25 mouse cellular contexts compared by ENCODE assay signal in the genomic region with DNA sequence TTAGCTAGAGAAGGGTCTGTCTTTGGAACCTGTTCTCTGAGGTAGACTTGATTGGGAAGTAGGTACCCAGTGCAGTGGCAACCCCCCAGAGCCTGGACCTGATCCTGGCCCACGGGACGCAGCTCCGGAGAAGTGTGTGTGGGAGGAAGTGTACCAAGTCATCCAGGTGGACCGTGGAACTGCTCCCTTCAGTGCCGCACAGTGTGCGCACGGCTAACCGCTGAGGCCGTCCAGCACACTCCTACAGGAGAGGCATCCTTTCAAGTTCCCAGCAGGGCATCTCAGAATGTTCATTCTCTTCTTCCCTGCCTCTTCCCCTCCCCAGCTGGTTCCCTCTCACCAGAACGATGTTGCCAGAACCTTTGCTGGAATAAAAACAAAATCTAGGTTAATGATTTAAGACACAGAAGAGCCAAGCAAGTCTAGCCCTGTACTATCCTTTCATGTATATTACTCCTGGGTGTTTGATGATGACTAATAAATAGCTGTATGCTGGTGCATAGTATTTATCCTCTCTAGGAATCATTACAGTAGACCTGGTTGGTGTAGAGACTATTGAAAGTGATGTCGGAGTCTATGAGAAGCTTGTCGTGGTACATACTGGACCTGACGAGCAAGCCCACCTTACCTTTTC. TPM values are rescaled to one million over a fixed set of nuclear protein-coding genes. Genes with fewer than 3 reads are reported as not detected.
"Had no signal": no experiment of that assay in that cellular context is flagged by ENCODE, and none has a peak within 500 bp of the region (broad histone marks: within the 10 kb centered on the region; RNA-seq: fewer than 3 reads in every experiment).

No protein-coding gene starts in this region.

- H3K36me3 ChIP-seq: intestine, embryonic 15.5 days; limb, embryonic 10.5 days; midbrain, embryonic 12.5 days; midbrain, embryonic 15.5 days; neural tube, embryonic 13.5 days had no signal

- H3K27ac ChIP-seq: intestine, embryonic 15.5 days; limb, embryonic 10.5 days; limb, embryonic 13.5 days; liver, embryonic 14.5 days; macrophage; midbrain, embryonic 12.5 days; midbrain, embryonic 15.5 days; neural tube, embryonic 13.5 days had no signal

- H3K9me3 ChIP-seq: intestine, embryonic 15.5 days; limb, embryonic 10.5 days; limb, embryonic 13.5 days; midbrain, embryonic 12.5 days; midbrain, embryonic 15.5 days; neural tube, embryonic 13.5 days had no signal

- H3K4me3 ChIP-seq: intestine, embryonic 15.5 days; limb, embryonic 10.5 days; limb, embryonic 13.5 days; midbrain, embryonic 12.5 days; midbrain, embryonic 15.5 days; neural tube, embryonic 13.5 days had no signal

- ATAC-seq: intestine, embryonic 15.5 days; liver, postnatal 0 days; lung, postnatal 0 days; midbrain, embryonic 15.5 days had no signal

- H3K4me1 ChIP-seq: midbrain, embryonic 12.5 days; midbrain, embryonic 15.5 days; neural tube, embryonic 13.5 days had no signal

- H3K9ac ChIP-seq: intestine, embryonic 15.5 days; limb, embryonic 13.5 days; liver, embryonic 14.5 days; liver, postnatal 0 days; lung, embryonic 14.5 days; midbrain, embryonic 12.5 days; midbrain, embryonic 15.5 days; neural tube, embryonic 13.5 days had no signal

- H3K4me2 ChIP-seq: intestine, embryonic 15.5 days; limb, embryonic 13.5 days; lung, embryonic 14.5 days; midbrain, embryonic 12.5 days; midbrain, embryonic 15.5 days; neural tube, embryonic 13.5 days had no signal

- DNase-seq: kidney, adult 11 months; kidney, postnatal 10 days; liver; liver, postnatal 0 days; lung, embryonic 14.5 days; thymus, adult 18-20 months; thymus, postnatal 36 days had no signal

- H3K27me3 ChIP-seq: intestine, embryonic 15.5 days; limb, embryonic 13.5 days; midbrain, embryonic 12.5 days; midbrain, embryonic 15.5 days; neural tube, embryonic 13.5 days had no signal

RNA-seq across cellular contexts. Expression of a gene that starts 11.0 kb away (rescaled TPM):
- total RNA-seq: layer of hippocampus, adult 18-20 months; layer of hippocampus, postnatal 14 days; left cerebral cortex, adult 8-10 months; left cerebral cortex, postnatal 25 days; megakaryocyte, adult 5-6 weeks; neutrophil, adult 5-6 weeks had no signal
- polyA plus RNA-seq: liver, embryonic 14.5 days; macrophage; midbrain, embryonic 15.5 days; neural tube, embryonic 13.5 days; small intestine, adult 2 months; spleen, adult 2 months; urinary bladder, adult 2 months had no signal
